Mouse (Mus musculus): ENCODE data around the gene Rbms1. TPM values are rescaled to one million over a fixed set of nuclear protein-coding genes. Genes with fewer than 3 reads are reported as not detected.

The Rbms1 gene
- polyA plus RNA-seq (2015; fragmentation: Nextera tagmentation; extraction: Ambion mirVana) = 110 and 112 TPM in 2 replicates

DNA sequence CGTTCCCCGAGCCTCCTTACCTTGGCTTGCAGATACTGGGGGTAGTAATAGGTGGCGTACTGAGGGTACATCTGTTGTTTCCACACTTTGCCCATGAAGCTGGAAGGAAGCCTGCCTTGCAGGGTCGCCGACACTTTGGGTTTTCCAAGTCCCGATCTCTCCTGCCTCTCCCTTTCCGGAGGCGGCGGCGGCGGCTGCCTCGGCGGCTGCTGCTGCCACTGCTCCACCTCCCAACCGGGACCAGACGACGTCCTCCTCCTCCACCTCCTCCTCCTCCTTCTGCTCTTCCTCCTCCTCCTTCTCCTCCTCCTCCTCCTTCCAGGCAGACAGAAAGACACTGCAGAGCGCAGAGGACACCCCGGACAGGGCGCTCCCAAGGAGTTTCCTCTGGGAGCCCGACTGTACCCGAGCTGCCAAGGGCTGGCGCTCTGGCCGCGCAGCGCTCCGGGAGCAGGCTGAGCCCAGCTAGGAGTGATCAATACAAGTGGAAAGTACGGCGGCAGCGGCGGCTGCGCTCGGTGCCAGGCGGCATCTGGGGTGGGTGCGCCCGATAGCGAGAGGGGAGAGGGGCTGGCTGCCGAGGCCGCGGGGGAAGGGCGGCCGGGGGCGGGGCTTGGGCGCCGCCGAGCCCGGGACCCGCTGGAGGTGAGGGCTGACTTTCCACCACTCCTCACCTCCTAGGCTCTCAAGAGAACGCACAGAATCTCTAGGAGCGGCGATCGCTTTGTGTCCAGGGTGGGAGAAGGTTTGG, at the start of gene Rbms1:
TSS of gene Rbms1 (minus strand) at position 522 of the 751 bp plus-strand sequence.

DNA sequence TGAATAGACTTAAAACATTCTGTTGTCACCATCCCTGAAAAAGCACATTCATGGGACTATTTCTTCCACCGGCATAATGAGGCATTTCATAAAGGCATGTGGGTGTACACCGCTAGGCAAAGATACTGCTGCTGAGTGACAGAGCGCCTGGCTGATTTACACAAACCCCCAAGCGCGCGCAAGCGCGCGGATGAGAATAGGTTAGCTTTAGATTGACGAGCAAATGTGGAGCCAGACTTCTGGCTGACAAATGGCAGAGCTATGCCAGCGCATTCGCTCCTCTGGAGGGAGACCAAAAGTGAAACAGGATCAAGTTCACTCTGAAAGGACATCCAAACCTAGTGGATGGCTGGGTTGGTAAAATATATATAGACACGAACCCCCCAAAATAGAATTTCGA, 240.5 kb downstream of the Rbms1 start, which contains the start of gene Itgb6:
TSS of gene Itgb6 (minus strand) at position 130 of the 400 bp plus-strand sequence.

Other genes starting within 250 kb of the Rbms1 start
- gene Itgb6, start 240.5 kb downstream of the Rbms1 start, polyA plus RNA-seq (2015; fragmentation: Nextera tagmentation; extraction: Ambion mirVana) = 5.0 and 10.0 TPM in 2 replicates

Measured in urinary bladder, postnatal 0 days (tissue).